Mouse (Mus musculus) CD4-positive, CD25-positive, alpha-beta regulatory T cell, adult 4 months (primary cell): ENCODE measurements around the gene Bdkrb2. TPM values are rescaled to one million over a fixed set of nuclear protein-coding genes. Genes with fewer than 3 reads are reported as not detected.

Source experiments
- ATAC-seq: one replicate; pipeline ENCODE4 v1.8.0; 2017
- polyA plus RNA-seq, 2 experiments: library from polyadenylated mRNA; unstranded; fragments of 100-300 nt; shearing (Covaris generic); gene quantifications; one replicate each; pipeline ENCODE4 v1.2.1; 2017

Gene Bdkrb2
- polyA plus RNA-seq: not detected

DNA sequence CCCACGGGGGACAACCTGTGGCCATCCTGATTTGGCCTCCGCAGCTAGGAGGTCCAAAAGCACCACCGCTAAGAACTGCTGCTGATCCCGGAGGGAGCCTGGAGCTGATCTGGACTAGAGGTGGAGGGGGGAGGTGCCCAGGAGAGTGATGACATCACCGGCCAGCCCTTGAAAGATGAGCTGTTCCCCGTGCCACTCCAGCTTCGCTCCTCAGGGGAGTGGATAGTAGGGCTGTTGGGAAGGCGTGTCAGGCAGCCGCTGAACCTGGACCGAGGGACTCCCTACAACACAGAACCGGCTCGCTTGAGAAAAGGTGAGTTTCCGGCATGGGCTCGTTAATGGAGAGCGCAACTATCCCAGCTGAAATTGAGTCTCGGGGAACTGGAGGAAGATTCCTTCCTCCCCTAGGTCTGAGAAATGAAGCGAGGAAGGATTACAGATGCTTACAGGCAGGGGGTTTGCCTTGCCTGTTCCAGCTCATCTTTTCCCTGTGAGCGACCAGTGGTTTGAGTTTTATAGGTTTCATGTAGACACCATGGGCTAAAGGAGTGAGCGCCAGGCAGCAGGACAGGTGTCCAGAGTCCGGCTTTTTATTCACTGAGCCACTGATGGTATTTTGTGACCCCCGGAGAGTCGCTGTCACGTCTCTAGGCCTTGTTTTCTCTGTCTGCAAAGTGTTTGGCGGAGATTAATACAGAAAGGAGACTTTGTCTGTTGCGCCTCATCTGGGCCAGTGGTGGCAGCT, at the start of gene Bdkrb2:
Bdkrb2 (plus strand) TSS at position 291 of the 745 bp plus-strand sequence.
- ATAC-seq: no peak

DNA sequence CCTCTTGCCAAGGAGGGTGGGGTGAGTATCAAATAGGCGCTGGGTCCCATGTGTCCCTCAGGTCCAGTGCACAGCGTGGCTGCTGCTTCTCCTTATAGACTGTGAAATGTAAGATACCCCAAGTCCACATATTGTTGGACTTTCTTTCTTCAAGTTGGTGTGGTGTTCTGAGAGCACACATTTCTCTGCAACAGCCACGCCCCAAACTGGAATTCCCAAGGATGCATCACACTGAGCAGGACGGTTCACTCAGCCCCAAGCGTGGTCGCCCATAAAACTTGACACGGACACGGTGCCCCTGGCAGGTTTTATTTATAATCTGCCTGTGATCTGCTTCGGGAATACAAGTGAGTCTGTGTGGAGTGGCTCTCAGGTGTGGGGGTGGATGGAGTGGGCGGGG, 48.9 kb upstream of the Bdkrb2 start:
- no peak for ATAC-seq

DNA sequence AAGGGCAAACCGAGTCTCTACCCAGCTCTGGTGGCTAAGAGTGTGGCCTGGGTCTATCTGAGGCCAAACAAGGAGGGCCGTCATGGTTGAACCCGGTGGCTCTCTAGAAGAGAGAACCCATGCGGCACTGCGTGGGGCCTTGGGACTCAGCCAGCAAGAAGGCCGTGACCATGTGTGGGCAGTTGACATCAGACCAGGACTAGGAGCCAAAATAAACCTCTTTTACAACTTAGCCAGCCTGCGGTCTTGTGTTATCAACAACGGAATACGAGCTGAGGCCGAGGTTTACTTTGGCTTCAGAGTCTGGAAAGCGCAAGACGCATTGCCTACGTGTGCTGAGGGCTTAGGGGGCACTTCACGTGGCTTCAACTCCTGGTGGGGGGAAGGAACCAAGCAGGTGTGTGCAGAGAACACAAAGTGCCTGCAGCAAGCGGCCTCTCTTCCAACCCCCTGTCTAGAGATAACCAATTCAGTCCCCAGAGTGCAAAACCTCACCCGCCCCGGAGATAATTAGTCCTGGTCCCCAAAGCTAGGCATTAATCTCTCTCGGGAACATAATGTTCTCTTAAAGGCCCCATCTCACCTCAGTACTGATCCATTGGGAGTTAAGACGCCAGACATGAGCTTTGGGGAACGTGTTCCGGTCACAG, 45.9 kb upstream of the Bdkrb2 start:
- ATAC-seq: no peak

DNA sequence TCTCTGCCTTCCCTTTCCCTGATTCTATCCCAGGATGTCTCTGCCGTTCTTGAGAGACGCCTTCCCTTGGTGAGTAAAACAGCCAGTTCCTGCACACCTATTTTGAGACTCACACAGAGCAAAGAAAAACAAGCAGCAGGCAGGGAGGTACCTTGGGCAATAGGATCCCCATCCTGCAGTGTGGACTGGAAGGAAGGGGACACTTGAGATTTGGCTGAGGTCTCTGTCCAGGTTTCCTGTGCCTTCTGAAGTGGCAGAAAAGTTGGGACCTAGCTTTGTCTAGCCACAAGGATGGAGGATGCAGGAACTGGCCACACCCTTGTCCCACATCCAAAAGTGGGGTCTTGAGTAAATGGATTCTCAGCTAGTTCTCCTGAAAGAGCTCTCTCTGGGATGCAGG, 43.2 kb upstream of the Bdkrb2 start:
- no peak for ATAC-seq

DNA sequence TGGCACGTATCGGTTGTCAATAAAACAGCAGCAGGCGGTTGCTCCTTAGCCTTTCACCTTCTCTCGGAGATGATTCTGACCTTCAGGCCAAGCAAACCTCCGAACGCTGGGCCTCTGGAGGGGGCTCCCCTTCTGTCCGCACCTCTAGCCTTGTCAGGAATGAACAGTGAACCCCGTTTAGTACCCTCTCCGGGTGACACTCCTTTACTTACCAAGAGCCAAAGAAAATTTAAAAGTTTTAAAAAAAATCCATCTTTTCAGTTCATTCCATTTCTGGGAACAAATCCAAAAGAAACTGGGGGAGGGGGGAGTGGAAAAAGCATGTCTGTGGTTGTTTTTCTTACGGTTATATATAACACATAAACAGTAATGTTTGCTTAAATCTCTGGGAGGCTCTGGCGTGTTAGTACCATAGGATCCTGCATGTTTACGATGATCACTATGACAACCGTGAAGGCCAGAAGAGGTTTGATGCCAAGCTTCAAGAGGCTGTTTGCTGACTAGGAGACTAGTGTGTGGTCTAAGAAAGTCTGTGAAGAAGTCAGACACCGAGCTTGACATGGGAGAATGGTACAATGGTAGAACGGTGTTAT, 41.8 kb upstream of the Bdkrb2 start:
- no peak for ATAC-seq

DNA sequence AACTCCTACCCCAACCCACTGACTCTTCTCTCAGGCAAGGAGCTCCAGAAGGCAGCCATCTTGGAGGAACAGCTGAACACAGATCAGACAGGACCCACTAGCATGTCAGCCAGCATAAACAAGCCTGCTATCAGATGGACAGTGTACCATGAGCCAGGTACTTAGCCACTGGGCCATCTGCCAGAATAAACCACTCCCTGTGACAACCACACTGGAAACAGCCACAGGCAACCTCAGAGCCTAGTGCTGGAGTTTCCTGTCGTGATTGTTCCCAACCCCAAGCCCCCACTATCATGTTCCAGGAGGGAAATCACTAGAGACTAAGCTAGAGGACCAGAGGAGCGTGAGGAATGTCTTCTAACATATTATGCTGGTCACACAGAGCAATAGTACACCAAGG, 39.3 kb upstream of the Bdkrb2 start:
- no peak for ATAC-seq

DNA sequence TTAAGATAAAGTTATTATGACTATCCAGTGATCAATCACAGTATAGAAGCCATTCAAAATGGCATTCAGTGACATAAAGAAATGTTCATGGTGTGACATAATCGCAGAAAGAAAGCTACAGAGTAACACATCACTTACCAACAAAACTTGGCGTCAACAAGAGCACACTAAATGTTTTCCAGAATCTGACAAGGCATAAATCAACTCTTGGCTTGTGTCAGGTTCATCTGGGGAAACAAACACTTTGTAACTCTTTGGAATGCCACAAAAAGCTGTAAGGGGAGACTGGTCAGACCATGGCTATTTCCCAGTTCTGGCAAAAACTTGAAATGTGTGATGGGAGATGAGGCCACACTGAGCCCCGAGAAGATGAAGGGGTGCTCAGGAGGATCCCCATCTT, 36.8 kb upstream of the Bdkrb2 start:
- no peak for ATAC-seq

DNA sequence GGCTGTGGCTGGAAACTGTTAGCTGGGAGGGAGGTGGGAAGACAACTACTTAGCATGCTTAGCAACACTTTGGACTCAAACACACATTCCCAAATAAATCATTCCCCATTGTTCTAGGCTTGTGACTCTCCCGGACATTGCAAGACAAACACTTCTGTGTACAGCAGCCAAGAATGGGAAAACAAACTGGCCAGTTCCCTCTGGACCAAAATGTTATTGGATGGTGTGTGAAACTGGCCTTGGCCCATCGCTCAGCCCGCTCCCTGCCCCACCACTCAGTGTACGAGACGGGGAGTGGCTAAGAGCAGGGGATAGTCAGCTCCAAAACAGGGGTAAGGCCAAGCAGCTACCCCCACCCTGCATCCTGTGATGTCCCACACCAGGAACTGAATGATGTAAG, 36.2 kb upstream of the Bdkrb2 start:
- ATAC-seq: no peak

DNA sequence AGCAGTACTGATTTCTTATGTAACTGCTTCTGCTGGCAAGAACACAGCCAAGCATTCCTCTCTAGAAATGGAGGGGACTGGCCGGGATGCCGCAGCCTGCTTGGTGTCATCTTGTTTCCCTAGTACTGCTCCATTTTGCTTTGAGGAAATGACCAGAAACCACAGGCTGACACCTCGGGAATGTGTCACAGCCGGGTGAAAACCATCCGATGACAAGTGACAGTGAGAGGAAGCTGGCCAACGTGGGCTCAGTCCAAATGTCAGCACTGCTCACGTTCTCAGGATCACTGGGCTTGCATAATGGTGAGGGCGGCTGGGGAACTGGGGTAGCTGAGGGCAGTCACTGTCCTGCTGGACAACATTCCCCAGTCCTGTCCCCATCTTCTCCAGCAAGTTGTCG, 33.5 kb upstream of the Bdkrb2 start:
- no peak for ATAC-seq

DNA sequence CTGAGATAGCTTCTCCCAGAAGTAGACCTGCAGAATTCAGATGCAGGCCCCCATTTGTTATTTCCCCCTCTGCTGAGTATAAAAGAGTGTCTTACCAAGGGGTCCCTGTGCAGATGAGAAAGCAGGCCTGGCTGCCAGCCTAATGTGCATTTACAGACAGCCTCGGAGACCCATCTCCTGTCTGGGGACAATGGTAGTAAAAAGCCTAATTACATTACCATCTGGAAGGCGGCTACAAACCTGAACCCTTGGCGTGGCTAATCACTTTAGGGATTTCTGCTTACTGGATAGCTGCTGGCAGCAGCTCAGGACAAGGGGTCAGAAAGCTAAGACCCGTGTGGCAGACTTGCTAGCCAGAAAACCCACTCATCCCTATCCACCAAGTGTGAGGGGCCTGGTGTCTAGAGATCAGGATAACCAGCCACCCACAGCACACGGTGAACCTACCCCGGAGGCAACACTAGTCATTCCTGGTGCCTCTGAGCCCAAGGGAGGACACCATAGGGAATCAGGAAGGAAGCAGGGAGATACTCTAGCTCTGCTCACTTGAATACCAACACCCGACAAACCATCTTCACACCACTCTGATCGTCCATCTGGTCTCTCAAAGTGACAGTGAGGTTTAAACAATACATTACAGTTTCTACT, 31.2 kb upstream of the Bdkrb2 start:
- no peak for ATAC-seq

DNA sequence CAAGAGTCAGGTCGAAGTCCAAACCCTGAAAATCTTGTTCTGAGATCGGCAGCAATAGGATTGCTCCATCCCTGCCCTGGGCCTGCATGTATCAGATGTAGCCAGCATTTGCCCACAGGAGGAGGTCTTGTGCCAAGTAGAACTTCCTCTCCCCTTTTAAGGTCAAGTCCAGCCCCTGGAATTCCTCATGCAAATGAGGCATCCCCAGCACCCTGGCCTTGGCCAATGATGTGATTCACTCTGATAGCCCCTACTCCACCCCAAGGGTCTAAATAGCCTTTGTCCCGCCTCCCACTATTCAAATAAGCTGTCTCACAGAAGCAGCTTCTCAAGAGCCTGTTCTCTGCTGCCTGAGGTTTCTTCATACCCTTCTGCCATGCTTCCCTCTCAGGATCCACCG, 28.2 kb upstream of the Bdkrb2 start:
- ATAC-seq: no peak

DNA sequence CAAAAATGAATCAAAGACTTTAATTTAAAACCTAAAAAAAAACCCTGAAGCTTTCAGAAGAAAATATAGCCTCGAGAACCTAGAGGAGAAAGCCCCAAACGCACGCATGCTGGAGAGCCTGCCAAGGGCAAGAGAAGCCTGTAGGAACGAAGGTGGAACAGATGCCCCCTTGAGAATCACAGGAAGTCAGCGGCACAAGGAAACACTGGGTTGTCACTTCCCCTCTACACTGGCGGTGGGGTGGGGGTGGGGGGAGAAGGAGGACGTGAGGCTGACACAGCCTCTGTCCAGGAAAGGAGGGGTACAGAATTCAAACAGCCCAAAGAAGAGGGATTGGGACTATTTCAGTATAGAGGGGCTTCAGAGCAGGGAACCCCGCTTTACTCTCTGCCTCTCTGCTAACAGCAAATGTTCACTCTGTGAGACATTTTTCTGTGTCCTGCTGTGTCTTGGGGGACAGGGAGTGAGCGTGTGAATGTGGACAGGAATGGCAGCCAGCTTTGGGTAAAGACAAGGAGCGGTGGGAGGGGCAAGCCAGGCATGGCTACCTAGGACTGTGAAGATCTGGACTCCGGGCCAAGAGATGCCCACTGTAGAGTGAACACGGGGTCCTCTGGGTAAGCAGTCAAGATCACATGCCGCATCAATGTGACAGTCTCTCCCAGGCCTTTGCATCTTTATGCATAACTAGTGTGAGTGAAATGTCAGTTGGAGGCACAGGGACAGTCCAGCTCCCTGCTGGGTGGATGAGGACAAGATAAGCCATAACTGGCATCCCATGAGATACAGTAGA, 26.9 kb upstream of the Bdkrb2 start:
- ATAC-seq: no peak

DNA sequence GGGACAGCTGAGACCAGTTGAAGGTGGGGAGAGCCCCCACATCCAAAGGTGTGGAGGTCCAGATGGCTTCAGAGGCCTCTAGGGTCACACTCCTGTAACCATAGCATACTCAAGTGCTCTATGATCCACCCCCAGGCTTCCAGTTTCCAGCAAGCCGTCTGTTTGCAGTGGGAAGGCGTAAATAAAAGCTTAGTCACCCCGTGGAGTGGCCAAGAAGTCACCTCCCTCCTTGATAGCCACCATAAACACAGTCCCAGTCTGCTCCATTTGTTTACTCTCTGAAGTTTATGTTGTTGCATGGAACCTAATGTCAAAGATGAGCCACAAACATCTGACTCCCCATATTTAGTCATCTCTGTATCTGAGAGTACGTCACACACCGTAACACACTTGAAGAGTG, 25.9 kb upstream of the Bdkrb2 start:
- ATAC-seq: no peak

DNA sequence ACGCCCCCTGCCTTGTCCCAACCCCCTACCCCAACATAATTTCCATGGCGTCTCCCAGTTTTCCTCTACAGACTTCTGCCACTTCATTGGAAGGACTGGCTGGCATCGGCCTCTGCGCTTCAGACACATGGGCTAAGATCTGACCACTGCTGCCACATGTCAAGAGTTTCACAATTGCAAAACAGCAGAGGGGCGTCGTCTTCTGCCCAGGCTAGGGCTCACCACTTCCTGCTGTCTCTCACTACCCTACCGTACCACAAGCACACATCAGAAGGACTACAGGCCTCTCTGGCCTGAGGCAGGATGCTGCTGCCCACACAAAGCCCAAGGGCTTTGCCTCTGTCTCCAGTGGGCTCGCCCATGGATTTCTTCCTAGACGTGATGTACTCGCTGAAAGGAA, 23.4 kb upstream of the Bdkrb2 start:
- ATAC-seq: no peak

DNA sequence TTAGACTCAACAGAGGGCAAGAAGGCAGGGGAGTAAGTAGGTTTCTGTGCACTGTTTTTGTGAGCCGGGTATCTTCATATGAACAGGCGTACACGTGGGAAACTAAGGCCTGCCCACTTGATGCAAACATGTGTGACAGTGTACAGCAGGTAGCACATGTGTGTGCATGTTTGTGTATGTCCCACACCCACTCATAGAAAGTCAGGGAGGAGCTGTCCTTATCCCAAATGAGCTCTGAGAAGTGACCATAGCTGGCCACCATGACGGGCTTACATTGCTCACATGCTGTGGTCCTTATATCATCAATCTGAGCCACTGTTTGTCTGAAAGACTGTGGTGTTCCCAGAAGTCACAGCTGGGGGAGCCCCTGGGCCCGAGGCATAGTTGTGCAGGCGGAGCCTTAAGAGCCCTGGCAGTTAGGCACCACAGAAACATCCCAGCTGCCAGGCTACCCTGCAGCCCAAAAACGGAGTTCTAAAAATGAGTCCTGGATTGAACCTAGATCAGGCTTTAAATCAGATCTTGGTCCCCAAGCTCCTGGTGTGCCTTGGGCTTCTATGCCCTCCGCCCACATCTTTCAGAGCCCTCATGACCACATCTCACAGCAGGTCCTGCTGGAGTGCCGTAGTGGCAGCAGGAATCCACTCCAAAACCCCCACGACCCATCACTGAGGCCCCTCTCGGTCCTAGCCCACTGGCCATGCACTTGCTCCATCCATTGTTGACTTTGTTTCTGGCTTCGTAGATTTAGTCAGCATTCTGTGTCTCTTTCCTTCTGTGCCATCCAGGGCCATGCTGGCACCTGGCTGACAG, 21.2 kb upstream of the Bdkrb2 start:
- ATAC-seq: no peak

DNA sequence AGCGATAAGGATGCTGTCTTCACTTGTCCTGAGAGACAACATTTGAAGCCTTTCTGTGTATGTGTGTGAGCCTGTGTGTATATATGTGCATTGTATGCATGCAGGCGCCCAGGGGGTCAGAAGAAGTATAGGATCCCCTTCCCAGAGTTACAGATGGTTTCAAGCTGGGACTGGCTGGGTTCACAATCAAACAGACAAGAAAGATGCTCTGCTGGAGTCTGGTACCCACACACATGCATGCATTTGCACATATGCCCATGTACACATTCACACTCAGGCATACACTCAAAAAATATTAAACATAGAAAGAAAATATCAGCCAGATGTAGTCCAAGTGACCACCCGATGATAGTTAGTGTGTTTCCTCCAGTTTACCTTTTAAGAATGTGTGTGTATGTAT, 20.5 kb upstream of the Bdkrb2 start:
- ATAC-seq: no peak

DNA sequence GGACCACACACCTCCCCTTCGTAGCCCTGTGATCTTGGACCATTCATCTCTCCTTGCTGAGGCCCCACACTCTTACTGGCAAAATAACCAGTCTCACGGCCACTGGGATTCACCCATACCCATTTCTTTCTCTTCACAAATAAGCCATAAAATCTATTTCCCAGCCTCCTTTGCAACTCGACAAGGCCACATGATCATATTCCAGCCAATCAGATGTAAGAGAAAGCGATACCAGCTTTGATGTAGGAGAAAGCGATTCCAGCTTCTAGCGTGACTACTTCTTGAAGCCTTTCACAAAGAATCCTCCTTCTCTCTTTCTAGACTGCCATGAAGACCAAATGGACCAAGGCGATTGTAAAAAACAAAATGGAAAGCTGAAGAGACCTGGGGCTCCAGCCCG, 19.9 kb upstream of the Bdkrb2 start:
- ATAC-seq: no peak

DNA sequence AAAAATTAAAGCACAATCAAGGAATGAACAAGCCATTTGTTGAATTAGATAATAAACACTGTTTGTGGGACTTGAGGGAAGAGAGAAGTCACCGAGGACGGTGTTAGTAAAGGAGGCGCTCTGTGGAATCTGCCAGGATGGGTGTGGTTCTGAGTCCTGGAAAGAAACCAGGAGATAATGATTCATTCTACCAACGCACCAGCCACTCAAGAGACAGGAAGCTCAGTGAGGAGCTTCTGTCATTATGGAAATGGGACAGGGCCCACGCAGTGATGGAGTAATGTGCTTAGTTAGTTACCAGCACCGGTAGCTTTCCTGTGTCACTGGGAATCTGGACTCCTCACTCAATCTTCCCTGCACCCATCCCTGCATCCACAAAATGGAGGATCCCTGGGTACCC, 19.3 kb upstream of the Bdkrb2 start:
- ATAC-seq: no peak

DNA sequence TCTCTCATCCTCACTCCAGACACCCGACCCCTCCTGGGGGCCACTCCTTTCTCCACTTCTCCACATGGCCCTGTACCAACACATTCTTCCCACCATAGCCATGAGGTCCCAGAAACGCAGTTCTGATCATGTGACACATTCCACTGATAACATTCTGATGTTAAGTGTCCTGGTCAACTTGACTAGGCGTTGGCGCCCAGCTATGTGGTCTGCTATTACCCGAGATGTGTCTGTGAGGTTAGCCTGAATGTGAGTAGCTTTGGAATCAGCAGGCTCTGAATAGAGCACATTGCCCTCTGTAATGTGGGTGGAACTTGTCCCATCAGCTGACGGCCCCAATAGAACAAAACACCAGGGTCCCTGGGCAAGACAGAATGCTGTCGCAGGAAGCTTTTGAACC, 18.2 kb upstream of the Bdkrb2 start:
- no peak for ATAC-seq

DNA sequence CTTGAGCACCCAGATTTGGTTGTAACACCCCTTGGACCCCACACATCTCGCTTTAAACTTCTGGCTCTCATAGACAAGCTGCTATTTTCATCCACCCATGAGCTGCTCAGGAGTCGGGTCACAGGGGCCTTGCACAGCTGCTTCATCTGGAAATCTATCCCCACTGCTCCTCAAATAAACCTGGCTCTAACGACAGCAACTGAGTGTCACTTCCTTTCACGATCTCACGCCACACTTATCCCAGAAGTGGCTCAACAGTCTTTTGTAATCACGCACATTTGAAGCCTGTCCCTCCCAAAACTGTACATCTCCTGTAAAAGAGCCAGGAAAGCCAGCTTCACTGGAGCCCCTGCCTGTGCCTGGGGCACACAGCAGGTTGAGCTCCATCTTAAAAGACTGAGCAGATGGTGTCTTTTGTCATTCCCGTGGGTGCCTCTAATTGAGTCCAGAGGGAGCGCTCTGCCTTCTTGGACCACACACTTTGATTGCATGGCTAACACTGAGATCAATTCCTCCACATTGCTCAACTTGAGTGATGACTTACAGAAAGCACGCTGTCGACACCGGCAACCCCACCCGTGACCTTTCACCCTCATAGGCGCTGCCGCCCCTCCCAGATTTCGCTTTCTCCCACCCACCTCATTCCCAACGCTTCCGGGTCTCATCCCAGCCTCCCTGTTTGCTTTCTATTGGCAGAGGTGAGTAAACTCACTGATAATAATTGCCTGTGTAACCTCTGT, 17.2 kb upstream of the Bdkrb2 start:
- ATAC-seq: no peak

DNA sequence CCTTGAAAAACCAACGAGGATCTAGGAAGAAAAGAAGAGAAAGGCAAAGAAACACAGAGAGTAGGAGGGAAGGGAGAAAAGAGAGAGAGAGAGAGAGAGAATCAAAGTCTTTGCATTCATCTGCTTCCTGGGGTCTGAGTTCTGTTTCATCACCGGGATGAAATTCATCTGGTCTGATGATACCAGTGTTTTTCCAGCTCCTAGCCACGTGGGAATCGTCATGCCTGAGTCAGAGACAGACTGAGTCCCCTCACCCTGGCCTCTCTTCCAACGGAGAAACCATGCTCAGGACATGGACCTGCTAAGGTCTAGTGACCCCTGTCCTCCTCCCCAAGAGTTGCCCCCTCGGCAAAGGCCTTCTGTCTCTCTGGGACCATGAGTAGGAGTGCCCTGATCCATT, 16.5 kb upstream of the Bdkrb2 start:
- no peak for ATAC-seq
